Mouse (Mus musculus) left cerebral cortex, postnatal 14 days (tissue): ENCODE measurements around the gene Slc6a6. TPM values are rescaled to one million over a fixed set of nuclear protein-coding genes. Genes with fewer than 3 reads are reported as not detected.

Experiments used
- DNase-seq, 2 experiments: peaks; one replicate each; pipeline ENCODE4 v3.0.0; 2021 to 2022; ENCODE audit warnings: low spot score in 2 of 2, mixed read lengths in 1 of 2
- intact Hi-C: fragments of 180-260 bp; cut with DNase I; formaldehyde crosslinking; loops from one replicate; pipeline ENCODE4 v1.15.1; 2025
- total RNA-seq, 2 experiments: library from RNA; stranded (reverse); gene quantifications; 2 replicates each; pipeline ENCODE4 v1.2.3; 2021

Gene Slc6a6
- total RNA-seq, 2 experiments from 2014 or later, result 159 to 165 TPM

DNA sequence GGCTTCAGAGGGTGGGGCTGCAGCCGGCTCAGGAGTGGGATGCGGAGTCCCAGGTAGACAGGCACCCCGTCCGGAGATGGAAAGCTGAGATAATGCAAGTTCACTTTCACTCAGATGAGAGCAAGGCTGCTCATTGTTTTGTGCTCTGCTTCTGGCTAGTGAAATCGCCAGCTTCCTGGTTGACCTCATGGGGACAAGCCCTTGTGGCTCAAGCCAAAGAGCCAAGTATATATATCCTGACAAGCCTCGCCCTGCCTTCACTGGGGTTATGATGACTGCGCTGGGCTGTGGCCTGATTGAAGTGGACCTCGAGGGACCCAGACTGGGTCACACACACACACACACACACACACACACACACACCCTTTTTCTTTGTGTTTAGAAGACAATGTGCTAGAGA, 31.2 kb downstream of the Slc6a6 start:
- intact Hi-C loops, result no loop called here
- no peak for DNase-seq

DNA sequence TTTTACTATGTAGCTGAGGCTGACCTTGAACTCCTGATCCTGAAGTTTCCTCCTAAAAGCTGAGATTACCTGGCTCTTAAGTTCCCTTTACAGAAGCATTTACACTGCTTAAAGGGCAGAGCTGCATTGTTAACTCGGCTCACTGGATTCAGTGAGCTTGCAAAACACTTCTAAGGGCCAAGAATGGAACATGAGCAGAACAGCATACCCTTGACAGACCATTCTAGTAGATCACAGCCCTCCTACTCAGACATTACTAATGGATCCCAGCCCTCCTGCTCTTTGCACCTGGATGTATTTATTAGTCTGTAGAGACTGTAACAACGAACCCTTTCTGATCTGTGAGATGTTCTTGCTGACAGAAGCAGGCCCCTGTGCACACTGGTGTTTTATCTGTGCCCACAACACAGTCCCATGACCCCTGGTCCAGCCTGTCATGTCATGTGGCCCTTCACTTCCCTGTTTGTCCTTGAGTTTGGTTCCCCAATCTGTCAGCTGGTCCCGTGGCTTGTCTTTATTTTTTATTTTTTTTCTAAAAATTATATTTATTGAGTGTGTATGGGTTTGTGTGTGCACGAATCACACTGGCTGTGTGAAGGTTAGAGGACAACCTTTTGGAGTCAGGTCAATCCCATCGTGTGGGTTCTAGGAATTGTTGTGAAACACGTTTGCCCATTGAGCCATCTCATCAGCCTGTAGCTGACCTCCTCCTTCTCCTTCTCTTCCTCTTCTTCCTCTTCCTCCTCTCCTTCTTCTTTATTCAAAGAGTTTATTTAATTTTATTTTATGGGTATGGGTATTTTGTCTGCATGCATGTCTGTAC, 32.3 kb downstream of the Slc6a6 start:
- DNase-seq, result no peak
- intact Hi-C loops, result no loop called here

DNA sequence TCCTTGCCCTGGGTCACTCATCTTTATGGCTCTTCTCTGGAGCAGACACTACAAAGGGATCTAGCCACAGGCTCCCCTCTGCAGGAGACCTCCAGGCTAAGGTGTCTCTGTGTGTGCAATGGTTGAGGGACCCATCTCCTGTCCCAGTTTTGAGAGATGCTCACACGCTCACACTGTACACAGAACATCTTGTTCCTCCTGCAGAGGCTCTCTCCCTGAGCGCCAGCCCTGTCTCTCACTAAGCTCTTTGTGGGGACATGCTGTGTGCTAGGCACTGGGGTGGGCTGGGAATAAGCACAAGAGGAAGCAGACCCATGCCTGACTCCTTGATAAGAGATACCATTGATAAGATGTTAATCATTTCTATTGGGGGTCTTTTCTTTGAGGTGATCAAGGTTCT, 34.2 kb downstream of the Slc6a6 start:
- DNase-seq, result peak in 1 of 2 experiments; percentile 50
- intact Hi-C loops, result no loop called here

DNA sequence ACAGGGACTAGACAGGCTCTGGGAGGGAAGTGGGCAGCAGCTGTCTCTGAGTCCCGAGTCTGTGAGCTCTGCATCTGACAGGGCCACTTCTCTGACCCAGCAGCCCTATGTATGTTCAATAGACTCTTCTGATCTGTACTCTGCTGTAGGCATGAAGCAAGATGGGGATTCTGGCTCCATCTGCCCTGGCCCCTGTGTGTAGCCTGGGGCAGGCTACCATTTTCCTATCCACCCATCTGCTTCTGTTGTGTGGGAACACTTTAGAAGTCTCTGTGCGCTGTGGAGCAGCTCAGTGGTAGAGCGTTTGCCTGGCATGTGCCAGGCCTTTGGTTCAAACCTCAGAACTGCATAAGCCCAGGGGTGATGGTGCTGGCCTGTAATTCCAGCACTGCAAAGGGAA, 34.8 kb downstream of the Slc6a6 start:
- intact Hi-C loops, result no loop called here
- no peak for DNase-seq

DNA sequence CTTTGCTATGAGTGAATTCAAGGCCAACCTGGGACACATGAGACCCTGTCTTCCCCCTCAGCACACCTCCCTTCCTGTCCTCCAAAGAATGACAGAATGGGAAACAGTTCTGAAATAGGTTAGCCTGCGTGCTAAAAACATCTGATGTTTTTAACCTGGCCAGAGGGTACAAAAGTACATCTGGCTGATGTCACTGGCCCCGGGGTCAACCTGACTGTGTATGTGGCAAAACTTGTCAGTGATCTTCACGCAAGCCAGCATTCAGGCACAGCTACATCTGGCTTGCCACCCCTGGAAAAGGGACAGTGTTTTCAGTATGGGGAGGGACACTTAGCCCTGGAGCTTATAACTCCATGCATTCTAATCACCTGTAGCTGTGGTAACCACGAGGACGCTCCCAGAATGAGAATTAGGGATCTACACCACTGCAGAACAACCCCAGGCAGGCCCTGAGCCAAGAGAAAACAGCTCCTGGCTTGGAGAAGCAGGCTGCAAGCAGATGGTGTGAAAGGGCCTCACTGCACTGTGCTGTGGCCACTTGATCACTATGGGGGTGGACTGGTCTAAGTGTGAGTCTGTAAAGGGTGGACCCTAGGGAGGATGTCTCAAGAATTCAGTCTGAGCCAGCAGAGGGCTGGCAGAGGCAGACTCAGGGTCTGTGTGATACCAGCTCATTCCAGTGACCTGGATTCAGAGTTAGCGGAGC, 35.3 kb downstream of the Slc6a6 start:
- intact Hi-C loops, result no loop called here
- DNase-seq, result peak; percentile 71 to 88

DNA sequence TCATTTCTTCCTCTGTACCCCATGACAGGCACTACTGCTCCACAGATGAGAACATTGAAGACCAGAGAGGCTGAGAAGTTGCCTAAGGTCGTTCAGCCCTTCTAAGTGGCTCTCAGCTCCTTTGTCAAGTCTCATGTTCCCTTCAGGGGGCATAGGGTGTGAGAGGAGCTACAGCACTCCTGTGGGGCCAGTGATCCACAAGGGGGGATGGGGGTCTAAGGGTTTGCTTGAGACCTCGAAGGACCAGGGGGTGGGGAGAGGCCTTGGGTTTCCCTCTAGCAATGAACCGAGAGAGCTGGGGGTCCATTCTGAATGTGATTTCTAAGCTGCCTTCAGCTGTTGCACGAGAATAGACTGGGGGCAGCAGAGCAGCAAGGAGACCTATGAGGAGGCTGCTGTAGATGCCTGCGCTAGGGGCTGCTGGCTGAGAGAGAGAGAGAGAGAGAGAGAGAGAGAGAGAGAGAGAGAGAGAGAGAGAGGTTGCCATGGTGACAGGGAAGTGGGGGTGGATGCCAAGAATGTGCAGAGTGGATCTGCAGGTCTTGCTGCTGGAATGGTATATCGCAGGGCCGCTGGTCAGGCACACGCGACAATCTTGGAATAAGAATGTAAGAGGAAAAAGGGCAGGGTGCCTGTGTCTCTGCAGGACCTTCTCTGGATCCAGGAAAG, 36.1 kb downstream of the Slc6a6 start:
- intact Hi-C loops, result no loop called here
- DNase-seq, result peak; percentile 73 to 85

DNA sequence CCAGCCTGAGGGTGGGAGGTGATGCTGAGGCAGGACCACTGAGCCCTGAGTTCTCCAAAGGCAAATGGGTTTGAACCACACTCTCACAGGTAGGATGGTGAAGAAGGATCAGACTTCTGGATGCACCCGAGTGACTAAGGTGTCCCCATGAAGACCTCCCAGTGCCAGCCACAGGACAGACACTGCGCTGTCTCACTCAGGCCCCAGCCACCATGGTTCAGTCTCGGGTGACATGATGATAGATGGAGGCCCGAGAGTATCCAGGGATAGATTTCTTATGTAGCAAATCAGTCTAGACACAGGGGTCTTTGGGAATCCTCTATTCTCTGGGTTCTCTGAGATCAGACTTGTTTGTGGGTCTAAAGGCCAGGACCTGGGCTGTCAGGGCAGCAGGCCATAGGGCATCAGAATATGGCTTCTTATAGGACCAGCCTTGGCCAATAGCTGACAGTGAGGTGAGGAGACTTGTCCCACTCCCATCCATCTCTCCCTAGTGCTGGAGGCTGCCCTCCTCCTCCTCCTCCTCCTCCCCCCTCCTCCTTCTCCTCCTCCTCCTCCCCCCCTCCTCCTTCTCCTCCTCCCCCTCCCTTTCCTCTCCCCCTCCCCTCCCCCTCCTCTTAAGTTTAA, 36.8 kb downstream of the Slc6a6 start:
- intact Hi-C loops, result no loop called here
- no peak for DNase-seq

DNA sequence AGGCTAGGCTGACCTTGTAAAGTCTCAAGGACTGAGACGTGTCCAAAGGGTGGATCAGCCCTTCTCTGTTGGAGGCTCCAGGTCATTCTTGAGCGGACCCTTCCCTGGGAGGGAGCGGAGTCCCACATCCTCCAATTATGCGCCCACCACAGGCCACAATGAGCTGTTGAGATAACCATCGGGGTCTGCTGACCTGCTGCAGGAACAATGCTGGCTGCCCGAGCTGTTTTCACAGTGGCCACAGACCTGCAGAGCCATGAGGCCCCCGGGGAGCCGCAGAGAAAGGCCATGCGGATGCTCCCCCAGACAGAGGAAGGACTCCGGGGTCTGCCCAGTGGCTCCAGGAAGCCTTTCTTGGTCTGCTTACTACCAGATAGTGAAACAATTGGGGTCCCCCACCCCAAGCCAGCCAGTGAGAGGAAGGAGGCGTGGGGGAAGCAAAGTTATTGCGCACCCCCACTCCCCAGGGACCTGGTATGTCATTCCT, 37.4 kb downstream of the Slc6a6 start:
- intact Hi-C loops, result no loop called here
- no peak for DNase-seq

DNA sequence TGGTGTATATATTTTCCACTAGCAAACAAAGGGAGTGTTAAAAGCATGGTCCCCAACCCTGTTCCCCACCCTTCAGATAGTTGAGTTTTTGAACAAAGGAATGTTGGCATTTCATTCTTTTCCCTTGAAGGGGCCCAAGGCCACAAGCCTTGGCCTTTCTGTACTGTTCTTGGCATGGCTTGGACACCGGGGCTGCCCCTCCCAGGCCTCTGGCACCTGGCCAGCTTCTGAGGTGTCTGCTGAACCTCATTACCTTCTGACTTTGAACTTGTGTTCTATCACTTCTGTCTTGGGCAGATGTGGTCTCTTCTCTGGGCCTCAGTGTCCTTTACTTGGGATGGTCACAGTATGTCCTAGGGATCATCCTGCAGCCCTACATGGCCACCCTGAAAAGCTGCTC, 43.5 kb downstream of the Slc6a6 start:
- no peak for DNase-seq
- intact Hi-C loops, result no loop called here

DNA sequence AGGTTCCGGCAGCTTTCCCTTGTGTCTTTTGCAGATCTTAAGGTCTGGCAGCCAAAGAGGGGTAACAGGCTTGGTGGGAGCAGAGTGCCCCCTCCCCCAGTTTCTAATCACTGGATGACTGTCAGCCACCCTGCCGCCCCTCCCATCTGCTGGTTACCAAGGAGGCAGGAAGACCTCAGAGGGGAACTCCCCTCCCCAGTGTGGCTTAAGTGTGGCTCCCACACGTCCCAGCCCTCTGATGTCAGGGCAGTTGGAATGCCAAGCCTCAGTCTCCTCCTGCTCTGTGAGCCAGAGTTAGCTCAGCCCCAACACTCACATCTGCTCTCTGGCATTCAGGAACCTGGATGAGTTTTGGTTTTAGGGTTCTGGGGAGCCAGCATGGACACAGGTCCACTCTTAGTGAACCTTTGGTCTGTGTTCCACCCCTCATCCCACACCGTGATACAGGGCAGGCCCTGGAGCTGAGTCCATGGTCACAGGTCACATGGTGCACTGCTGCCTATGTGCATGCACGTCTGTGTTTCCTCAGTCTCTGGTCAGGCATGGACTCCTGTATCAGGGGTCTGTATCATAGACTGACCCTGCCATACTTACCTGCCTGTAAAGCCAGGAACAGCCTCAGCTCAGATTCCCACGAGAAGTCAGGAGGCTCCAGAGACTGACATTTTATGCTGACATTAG, 45.2 kb downstream of the Slc6a6 start:
- DNase-seq, result no peak
- intact Hi-C loops, result no loop called here

DNA sequence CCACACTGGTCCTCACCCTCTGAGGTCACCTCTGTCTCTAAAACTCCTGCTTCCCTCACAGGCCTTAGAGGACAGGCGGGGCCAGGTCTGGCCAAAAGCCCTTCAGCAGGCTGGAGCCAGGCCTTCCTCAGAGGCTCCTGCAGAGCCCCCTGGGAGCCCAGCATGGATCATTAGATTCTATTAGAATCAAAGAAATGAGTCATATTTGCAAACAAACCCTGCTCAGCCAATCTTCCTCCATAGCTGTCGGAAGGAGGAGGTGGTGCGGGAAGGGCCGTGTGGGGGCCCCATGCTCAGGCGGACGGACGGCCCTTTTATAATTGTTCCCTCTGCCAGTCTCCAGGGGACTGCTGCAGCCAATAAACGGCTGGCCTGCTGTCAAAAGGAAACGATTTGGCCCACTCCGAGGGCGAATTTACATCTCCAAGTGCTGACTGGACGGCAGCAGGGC, 45.8 kb downstream of the Slc6a6 start:
- intact Hi-C loops, result loop anchor here (10.0 kb wide), 1 partner anchor 45 kb away; the partner anchor contains the start of gene Slc6a6
- peak; percentile 65 to 66 for DNase-seq

DNA sequence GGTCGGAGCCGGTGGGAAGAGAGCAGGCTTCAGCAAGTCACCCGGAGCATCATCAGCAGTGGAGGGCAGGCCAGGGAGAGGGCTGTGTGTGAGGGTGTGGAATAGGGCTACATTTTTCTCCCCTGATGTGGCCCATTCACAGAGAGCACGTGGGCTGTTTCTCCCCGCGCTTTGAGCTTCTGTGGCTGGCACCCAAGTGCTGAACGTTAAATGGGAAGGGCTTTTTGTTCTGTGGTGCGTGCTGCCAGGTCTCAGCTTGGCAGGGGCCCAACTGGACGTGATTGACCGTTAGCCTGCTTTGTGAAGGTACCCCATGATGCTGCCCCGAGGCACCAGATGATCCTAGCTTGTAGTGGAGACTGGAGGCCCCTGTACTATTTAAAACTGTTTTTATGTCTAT, 48.3 kb downstream of the Slc6a6 start:
- DNase-seq, result peak; percentile 53 to 55

DNA sequence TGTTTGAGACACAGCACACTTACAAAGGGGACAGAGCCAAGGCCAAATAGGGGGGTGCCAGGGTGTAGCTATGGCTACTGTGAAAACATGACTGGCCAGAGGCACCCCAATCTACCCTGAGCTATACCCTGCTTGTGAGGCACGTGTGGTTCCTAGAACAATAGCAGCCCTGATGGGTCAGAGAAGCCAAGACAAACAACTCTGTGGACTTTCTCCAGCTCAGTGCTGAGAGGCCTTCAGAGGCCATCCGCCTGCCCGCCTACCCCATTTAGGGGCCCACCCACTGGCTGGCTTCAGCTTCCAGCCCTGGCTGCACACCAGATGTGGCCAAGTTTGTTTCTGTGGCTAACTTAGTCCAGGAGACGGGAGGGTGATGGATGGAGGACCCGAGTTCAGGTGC, 52.6 kb downstream of the Slc6a6 start:
- intact Hi-C loops, result loop anchor here (10.0 kb wide), 1 partner anchor 52 kb away; the partner anchor contains the start of gene Slc6a6
- no peak for DNase-seq

More for the DNA sequence above, 48.3 kb downstream of the Slc6a6 start:
- intact Hi-C loops, result loop anchor here (10.0 kb wide), 1 partner anchor 47 kb away; the partner anchor contains the start of gene Slc6a6

DNA sequence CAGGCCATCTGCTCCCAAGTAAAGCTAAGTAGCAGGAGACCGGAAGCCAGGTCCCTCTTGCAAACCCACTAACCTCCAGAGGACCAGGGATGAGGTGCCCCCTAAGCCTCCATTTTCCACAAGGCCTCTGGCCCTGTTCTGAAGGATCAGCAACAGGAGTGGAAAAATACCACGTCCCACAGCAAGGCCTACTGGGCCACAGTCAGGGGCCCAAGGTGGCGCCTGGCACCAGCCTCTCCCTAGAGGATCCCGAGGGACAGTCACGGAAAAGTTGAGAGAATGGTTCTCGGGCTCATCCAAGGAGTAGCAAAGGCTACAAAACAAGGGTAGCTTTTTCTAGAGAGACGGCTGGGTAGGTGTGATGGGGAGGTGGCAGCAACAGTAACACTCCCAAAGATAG, 53.6 kb downstream of the Slc6a6 start:
- DNase-seq, result no peak
- intact Hi-C loops, result loop anchor here (10.0 kb wide), 1 partner anchor 53 kb away; the partner anchor contains the start of gene Slc6a6

DNA sequence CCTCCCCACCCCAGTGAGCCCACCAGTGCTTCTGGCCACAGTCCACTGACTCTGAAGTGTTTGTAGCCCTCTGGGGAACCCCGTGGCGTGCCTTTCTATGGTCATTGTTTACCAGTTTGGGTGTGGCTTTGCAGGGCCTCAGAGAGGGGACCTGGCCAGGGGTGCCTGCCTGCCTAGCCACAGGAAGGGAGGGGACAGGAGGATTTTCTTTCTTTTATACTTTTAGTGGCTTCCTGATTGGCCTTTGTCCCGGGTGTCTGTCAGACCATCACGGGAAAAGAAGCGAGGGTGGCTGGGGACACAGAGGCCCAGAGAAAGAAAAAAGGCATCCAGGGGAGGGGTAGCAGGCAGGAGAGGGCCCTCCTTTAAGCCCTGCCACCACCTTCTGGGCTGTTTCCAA, 54.2 kb downstream of the Slc6a6 start:
- intact Hi-C loops, result loop anchor here (10.0 kb wide), 1 partner anchor 53 kb away; the partner anchor contains the start of gene Slc6a6
- DNase-seq, result no peak

DNA sequence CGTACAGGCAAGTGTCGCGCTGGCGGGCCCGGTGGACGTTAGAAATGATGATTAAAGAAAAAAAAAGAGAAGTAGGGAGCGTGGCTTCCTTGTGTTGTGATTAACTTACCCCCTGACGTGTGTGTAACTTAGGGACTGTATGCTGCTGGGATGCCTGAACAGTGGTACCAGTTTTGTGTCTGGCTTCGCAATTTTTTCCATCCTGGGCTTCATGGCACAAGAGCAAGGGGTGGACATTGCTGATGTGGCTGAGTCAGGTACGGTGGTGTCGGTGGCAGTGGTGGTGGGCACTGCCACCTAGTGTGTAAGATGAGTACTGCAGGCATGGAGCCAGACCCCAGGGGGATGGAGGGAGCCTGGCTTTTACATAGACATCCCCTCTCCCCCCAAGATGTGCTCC, 57.2 kb downstream of the Slc6a6 start:
- DNase-seq, result peak; percentile 60 to 66
- intact Hi-C loops, result loop anchor here (1.0 kb wide), 2 partner anchors 165 to 214 kb away; no protein-coding TSS in a partner anchor

DNA sequence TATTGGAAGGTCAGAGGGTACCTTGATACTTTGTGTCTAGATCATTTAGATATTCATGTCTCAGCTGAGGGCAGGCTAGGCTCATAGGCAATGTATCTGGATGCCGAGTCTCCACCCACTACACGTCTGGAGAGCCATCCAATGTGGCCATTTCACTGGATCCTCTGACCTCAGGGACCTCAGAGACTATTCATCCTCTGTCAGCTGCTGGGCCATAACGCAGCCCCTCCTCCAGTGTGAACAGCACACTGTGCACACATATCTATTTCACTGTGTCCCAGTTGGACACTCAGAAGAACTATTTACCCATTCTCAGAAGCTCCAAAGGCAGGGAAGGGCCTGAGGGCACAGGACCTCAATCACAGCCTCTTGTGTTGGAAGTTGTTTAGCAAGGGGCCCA, 58.6 kb downstream of the Slc6a6 start:
- no peak for DNase-seq
- intact Hi-C loops, result no loop called here

DNA sequence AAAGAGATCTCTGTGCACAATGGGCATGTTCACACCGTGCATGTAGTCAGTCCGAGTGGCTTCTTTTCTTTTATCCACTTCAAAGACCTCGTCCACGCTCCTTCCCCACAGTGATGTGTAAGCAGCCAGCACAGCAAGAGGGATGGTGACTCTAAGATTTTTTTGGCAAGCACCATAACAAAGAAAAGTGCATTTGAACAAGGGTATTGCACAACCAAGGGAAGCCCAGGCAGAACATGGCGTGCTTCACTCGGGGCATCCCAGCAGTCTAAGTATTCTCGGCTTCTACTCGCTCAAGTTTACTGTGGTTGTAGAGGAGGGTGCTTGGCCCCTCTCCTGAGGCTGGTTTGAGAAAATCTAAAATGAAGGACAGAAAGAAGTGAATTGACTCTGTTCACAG, 59.1 kb downstream of the Slc6a6 start:
- intact Hi-C loops, result no loop called here
- DNase-seq, result no peak

DNA sequence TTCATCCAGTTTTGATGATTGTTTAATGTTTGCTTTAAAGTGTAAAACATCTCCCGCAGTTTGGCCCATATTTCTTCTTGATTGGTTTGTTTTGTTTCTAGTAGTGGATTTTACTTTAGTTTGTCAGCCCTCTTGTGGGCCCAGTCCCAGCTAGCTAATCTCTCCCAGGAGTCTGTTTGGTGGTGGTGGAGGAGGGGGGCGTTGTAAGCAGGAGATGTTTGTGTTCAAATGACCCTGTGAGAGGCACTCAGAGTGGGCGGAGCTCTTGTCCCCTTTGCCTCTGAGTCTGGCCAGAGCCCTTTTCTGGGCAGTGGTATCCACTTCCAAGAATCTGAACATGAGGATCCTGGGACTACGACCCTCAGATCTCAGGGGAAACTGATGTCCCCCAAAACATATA, 60.0 kb downstream of the Slc6a6 start:
- intact Hi-C loops, result no loop called here

More for the DNA sequence above, 60.0 kb downstream of the Slc6a6 start:
- DNase-seq, result no peak
